In genomic region chr19:21783717-21784116, GRCm38 (mm10) we compare ENCODE assay signal across 11 mouse cellular contexts. TPM values are rescaled to one million over a fixed set of nuclear protein-coding genes. Genes with fewer than 3 reads are reported as not detected.
DNase-seq lines count a peak whose midpoint lies in the region; ATAC-seq and TF ChIP-seq lines count a peak whose summit lies in the region.
"Had no signal": no experiment of that assay in that cellular context is flagged by ENCODE, and none has a peak within 500 bp of the region (broad histone marks: within the 10 kb centered on the region; RNA-seq: fewer than 3 reads in every experiment).

No protein-coding gene starts in this region.

- no peaks in the 10 kb centered on the region for H3K9me3 ChIP-seq in heart, embryonic 14.5 days (ENCODE audit: control insufficient read depth, low read length)
- H3K9me3 ChIP-seq in E14TG2a.4 (ENCODE audit: low read length): no peaks in the 10 kb centered on the region
- H3K9me3 ChIP-seq in forebrain, embryonic 15.5 days: no peaks in the 10 kb centered on the region
- no peaks in the 10 kb centered on the region for H3K9me3 ChIP-seq in liver, embryonic 16.5 days (replicated peaks; ENCODE audit: control insufficient read depth, low read length)
- H3K9me3 ChIP-seq: embryonic facial prominence, embryonic 15.5 days had no signal

- H3K4me3 ChIP-seq in heart, embryonic 14.5 days (ENCODE audit: control insufficient read depth in 1 of 2, insufficient read depth in 1 of 2, low read depth in 1 of 2, low read length in 2 of 2): peak overlapping the region in 1 of 2 experiments; percentile 2; a peak in 1 of 4 replicates
- peak overlapping the region; percentile 71 for H3K4me3 ChIP-seq in E14TG2a.4 (replicated peaks; ENCODE audit: low read length)
- no peak overlapping the region for H3K4me3 ChIP-seq in forebrain, embryonic 15.5 days
- no peak overlapping the region for H3K4me3 ChIP-seq in liver, embryonic 16.5 days (ENCODE audit: low read depth, low read length)
- H3K4me3 ChIP-seq: embryonic facial prominence, embryonic 15.5 days had no signal

- H3K9ac ChIP-seq in heart, embryonic 14.5 days (ENCODE audit: low read length): 0 out of 2 replicates have a peak overlapping the region, but pooled peaks have one; percentile 57
- H3K9ac ChIP-seq in forebrain, embryonic 15.5 days (replicated peaks): no peak overlapping the region; the same call in 1 of the 2 replicates
- H3K9ac ChIP-seq in liver, embryonic 16.5 days (ENCODE audit: low read depth, low read length): no peak overlapping the region
- H3K9ac ChIP-seq: embryonic facial prominence, embryonic 15.5 days; lung, embryonic 14.5 days had no signal

- H3K4me1 ChIP-seq in heart, embryonic 14.5 days (ENCODE audit: control insufficient read depth in 2 of 2, insufficient read depth in 2 of 2, low read length in 2 of 2): peaks cover 19 to 59% of the 10 kb centered on the region in 2 experiments
- H3K4me1 ChIP-seq in E14TG2a.4 (replicated peaks; ENCODE audit: low read depth, low read length): peaks cover 92% of the 10 kb centered on the region
- peaks cover 90% of the 10 kb centered on the region for H3K4me1 ChIP-seq in forebrain, embryonic 15.5 days
- H3K4me1 ChIP-seq in liver, embryonic 16.5 days (ENCODE audit: control insufficient read depth, low read depth, low read length): peaks cover 9% of the 10 kb centered on the region

- WGBS in heart, embryonic 14.5 days: 79% methylated on average over 3 of the region's 3 CpGs
- WGBS in forebrain, embryonic 15.5 days: 61% methylated on average over 3 of the region's 3 CpGs
- 50% methylated on average over 3 of the region's 3 CpGs for WGBS in liver, embryonic 16.5 days (ENCODE audit: insufficient replicate concordance)

- TF ChIP-seq CTCF in E14TG2a.4 (conservative IDR thresholded peaks at IDR 0.05; ENCODE audit: low read length): no peak

- H3K27ac ChIP-seq in heart, embryonic 14.5 days (replicated peaks in 1 of 2; ENCODE audit: control insufficient read depth in 1 of 2, insufficient read depth in 1 of 2, low read depth in 2 of 2, low read length in 2 of 2): peak overlapping the region; percentile 65 to 82; a peak in 3 of 4 replicates
- H3K27ac ChIP-seq in forebrain, embryonic 15.5 days (replicated peaks): peak overlapping the region; percentile 97
- no peak overlapping the region for H3K27ac ChIP-seq in liver, embryonic 16.5 days (ENCODE audit: low read length)
- H3K27ac ChIP-seq: embryonic facial prominence, embryonic 15.5 days had no signal

- peak overlapping the region; percentile 52 for H3K4me2 ChIP-seq in heart, embryonic 14.5 days (ENCODE audit: low read length)
- no peak overlapping the region; the same call in 1 of the 2 replicates for H3K4me2 ChIP-seq in forebrain, embryonic 15.5 days (replicated peaks)
- no peak overlapping the region for H3K4me2 ChIP-seq in liver, embryonic 16.5 days (ENCODE audit: low read depth, low read length)
- H3K4me2 ChIP-seq: embryonic facial prominence, embryonic 15.5 days; lung, embryonic 14.5 days had no signal

- H3K36me3 ChIP-seq in heart, embryonic 14.5 days (ENCODE audit: control insufficient read depth, insufficient read depth, low read length): peaks cover 7% of the 10 kb centered on the region
- H3K36me3 ChIP-seq in E14TG2a.4 (ENCODE audit: insufficient read depth, low read length): peaks cover 39% of the 10 kb centered on the region
- no peaks in the 10 kb centered on the region for H3K36me3 ChIP-seq in forebrain, embryonic 15.5 days
- H3K36me3 ChIP-seq in liver, embryonic 16.5 days (ENCODE audit: control insufficient read depth, insufficient read depth): no peaks in the 10 kb centered on the region
- H3K36me3 ChIP-seq: embryonic facial prominence, embryonic 15.5 days had no signal

- H3K27me3 ChIP-seq in heart, embryonic 14.5 days (ENCODE audit: control insufficient read depth, insufficient read depth, low read length): no peaks in the 10 kb centered on the region
- no peaks in the 10 kb centered on the region for H3K27me3 ChIP-seq in E14TG2a.4 (ENCODE audit: insufficient read depth, low read length)
- no peaks in the 10 kb centered on the region for H3K27me3 ChIP-seq in forebrain, embryonic 15.5 days
- H3K27me3 ChIP-seq in liver, embryonic 16.5 days (ENCODE audit: control insufficient read depth, insufficient read depth, low read depth, low read length): 0 out of 2 replicates have a peak, but pooled peaks cover 2% of the 10 kb centered on the region
- H3K27me3 ChIP-seq: embryonic facial prominence, embryonic 15.5 days had no signal

- no peak for DNase-seq in heart, adult 9 months (ENCODE audit: low spot score in 2 of 2)
- DNase-seq in Muller cell, postnatal 12 days (ENCODE audit: inconsistent ontology term): no peak
- no peak for DNase-seq in spleen, adult 12 weeks (ENCODE audit: low spot score)
- DNase-seq in right cerebral cortex, postnatal 4 days: no peak
- DNase-seq: gastrocnemius, postnatal 10 days had no signal

- ATAC-seq in heart, embryonic 14.5 days (ENCODE audit: insufficient number of reproducible peaks, insufficient read depth, low FRiP score, low read depth): no peak
- no peak for ATAC-seq in forebrain, embryonic 15.5 days (replicated peaks)
- ATAC-seq in liver, embryonic 16.5 days (ENCODE audit: low read depth): peak; percentile 73

RNA-seq across cellular contexts. Expression of gene Cemip2, which starts 5.6 kb away (rescaled TPM):
- polyA plus RNA-seq in heart, embryonic 14.5 days (2014; fragmentation: Nextera tagmentation; extraction: Ambion mirVana): 57.1 and 57.5 TPM in 2 replicates
- 39.3 and 43.0 TPM in 2 replicates for polyA plus RNA-seq in forebrain, embryonic 15.5 days (2015; fragmentation: Nextera tagmentation; extraction: Ambion mirVana)
- 8.0 and 8.7 TPM in 2 replicates for polyA plus RNA-seq in liver, embryonic 16.5 days (2015; fragmentation: Nextera tagmentation; extraction: Ambion mirVana)
